Mouse (Mus musculus) stomach, embryonic 15.5 days (tissue): ENCODE measurements around the gene Slc25a19. TPM values are rescaled to one million over a fixed set of nuclear protein-coding genes. Genes with fewer than 3 reads are reported as not detected.

Experiments used
- ATAC-seq: fragments of 200-750 bp; cut with Nextera tagmentation; 2 replicates; pipeline ENCODE4 v1.8.0; 2017; ENCODE audit warnings: low read depth, moderate number of reproducible peaks, moderate TSS enrichment; ENCODE audit not compliant: insufficient read depth, low FRiP score
- H3K27ac ChIP-seq: fragments of 300-500 bp; sonication (generic); 2 replicates; pipeline ENCODE4 v1.5.1; 2015; ENCODE audit warnings: mild to moderate bottlenecking, inconsistent platforms
- H3K27me3 ChIP-seq: fragments of 300-500 bp; sonication (generic); replicated peaks from 2 replicates; pipeline ENCODE4 v1.6.1; 2015; ENCODE audit warnings: inconsistent platforms
- H3K36me3 ChIP-seq: fragments of 300-500 bp; sonication (generic); 2 replicates; pipeline ENCODE4 v1.6.1; 2015; ENCODE audit warnings: inconsistent platforms
- H3K4me1 ChIP-seq: fragments of 300-500 bp; sonication (generic); 2 replicates; pipeline ENCODE4 v1.6.1; 2015; ENCODE audit warnings: inconsistent platforms
- H3K4me2 ChIP-seq: fragments of 300-500 bp; sonication (generic); 2 replicates; pipeline ENCODE4 v1.6.1; 2015; ENCODE audit warnings: mild to moderate bottlenecking, inconsistent platforms
- H3K4me3 ChIP-seq: fragments of 300-500 bp; sonication (generic); replicated peaks from 2 replicates; pipeline ENCODE4 v1.5.1; 2015; ENCODE audit warnings: inconsistent platforms
- H3K9ac ChIP-seq: fragments of 300-500 bp; sonication (generic); 2 replicates; pipeline ENCODE4 v1.6.1; 2015; ENCODE audit warnings: inconsistent platforms
- H3K9me3 ChIP-seq: fragments of 300-500 bp; sonication (generic); 2 replicates; pipeline ENCODE4 v1.6.1; 2016; ENCODE audit warnings: inconsistent platforms
- WGBS: fragments of 180-500 bp; shearing (Covaris S2); methylation state at CpG from one replicate; pipeline ENCODE4 v1.1.7; 2015; 5-methylcytosine and 5-hydroxymethylcytosine counted together
- polyA plus RNA-seq: library from polyadenylated mRNA; unstranded; fragments of >200 nt; fragmentation: Nextera tagmentation; extraction: Ambion mirVana; gene quantifications from 2 replicates; pipeline ENCODE4 v1.2.1, GENCODE M21; 2015

Gene Slc25a19
- polyA plus RNA-seq, 1 experiment from 2014 or later: 21.5 TPM

- Histone ChIP-seq H3K9me3 (no peaks in the 10 kb centered on the region), H3K4me3 (no peak overlapping the region), H3K4me2 (no peak overlapping the region), H3K36me3 (peaks cover 5% of the 10 kb centered on the region; the same call in 1 of the 2 replicates), H3K27me3 (no peaks in the 10 kb centered on the region), H3K9ac (no peak overlapping the region), H3K4me1 (peaks cover 19% of the 10 kb centered on the region; the same call in 1 of the 2 replicates), H3K27ac (0 out of 2 replicates have a peak overlapping the region, but pooled peaks have one; percentile 27)
- WGBS: 78% methylated on average over 10 of the region's 10 CpGs
- no peak for ATAC-seq
Observed at GRCm38 (mm10) chr11:115614346-115615107, 13.6 kb downstream of the Slc25a19 start.

- Histone ChIP-seq H3K27me3 (no peaks in the 10 kb centered on the region), H3K36me3 (peaks cover 14% of the 10 kb centered on the region; the same call in 1 of the 2 replicates), H3K4me1 (peaks cover 19% of the 10 kb centered on the region; the same call in 1 of the 2 replicates), H3K27ac (peak overlapping the region; percentile 98), H3K4me2 (peak overlapping the region; percentile 91), H3K4me3 (peak overlapping the region; percentile 79), H3K9me3 (no peaks in the 10 kb centered on the region), H3K9ac (peak overlapping the region; percentile 81)
- WGBS: 0% methylated on average over 16 of the region's 16 CpGs
- no peak for ATAC-seq
Observed at GRCm38 (mm10) chr11:115613138-115613945, 14.8 kb downstream of the Slc25a19 start.

GRCm38 (mm10) chr11:115612410-115613137 lies 15.5 kb downstream of the Slc25a19 start, which contains the start of gene Mif4gd:
Gene Mif4gd (minus strand): TSS chr11:115612969.
- Histone ChIP-seq H3K4me1 (peaks cover 19% of the 10 kb centered on the region; the same call in 1 of the 2 replicates), H3K9ac (peak within 1 kb of the TSS; percentile 81), H3K4me2 (peak within 1 kb of the TSS; percentile 91), H3K27me3 (no peaks in the 10 kb centered on the region), H3K4me3 (peak within 1 kb of the TSS; percentile 79), H3K9me3 (no peaks in the 10 kb centered on the region), H3K36me3 (peaks cover 18% of the 10 kb centered on the region; the same call in 1 of the 2 replicates), H3K27ac (peak within 1 kb of the TSS; percentile 98)
- under 1% methylated on average over 68 of the region's 80 CpGs for WGBS
- ATAC-seq: peak; percentile 84

- peak overlapping the region; percentile 79 for H3K4me3 ChIP-seq
- peak overlapping the region; percentile 91 for H3K4me2 ChIP-seq
- H3K4me1 ChIP-seq: peaks cover 19% of the 10 kb centered on the region; the same call in 1 of the 2 replicates
- H3K36me3 ChIP-seq: peaks cover 18% of the 10 kb centered on the region
- H3K9ac ChIP-seq: peak overlapping the region; percentile 81
- ATAC-seq: peak; percentile 5
- no peaks in the 10 kb centered on the region for H3K27me3 ChIP-seq
- whole genome bisulfite sequencing: under 1% methylated on average over 13 of the region's 13 CpGs
- no peaks in the 10 kb centered on the region for H3K9me3 ChIP-seq
- peak overlapping the region; percentile 98 for H3K27ac ChIP-seq
Observed at GRCm38 (mm10) chr11:115612059-115612409, 16.1 kb downstream of the Slc25a19 start.

GRCm38 (mm10) chr11:115611173-115611572 lies 16.9 kb downstream of the Slc25a19 start:
- no peaks in the 10 kb centered on the region for H3K9me3 ChIP-seq
- H3K9ac ChIP-seq: no peak overlapping the region
- H3K27me3 ChIP-seq: no peaks in the 10 kb centered on the region
- H3K4me2 ChIP-seq: no peak overlapping the region
- peaks cover 26% of the 10 kb centered on the region for H3K36me3 ChIP-seq
- peaks cover 19% of the 10 kb centered on the region; the same call in 1 of the 2 replicates for H3K4me1 ChIP-seq
- no peak overlapping the region for H3K27ac ChIP-seq
- H3K4me3 ChIP-seq: 0 out of 2 replicates have a peak overlapping the region, but pooled peaks have one; percentile 79
- 67% methylated on average over 6 of the region's 6 CpGs for WGBS
- ATAC-seq: no peak

GRCm38 (mm10) chr11:115609576-115609975 lies 18.5 kb downstream of the Slc25a19 start:
- WGBS: 59% methylated on average over 3 of the region's 3 CpGs
- no peak for ATAC-seq
- peaks cover 32% of the 10 kb centered on the region for H3K36me3 ChIP-seq

GRCm38 (mm10) chr11:115608421-115609399 lies 19.4 kb downstream of the Slc25a19 start:
- Histone ChIP-seq H3K4me3 (no peak overlapping the region), H3K27ac (no peak overlapping the region), H3K9ac (no peak overlapping the region), H3K27me3 (no peaks in the 10 kb centered on the region), H3K4me1 (peaks cover 27% of the 10 kb centered on the region; the same call in 1 of the 2 replicates), H3K4me2 (no peak overlapping the region), H3K9me3 (no peaks in the 10 kb centered on the region), H3K36me3 (peaks cover 32% of the 10 kb centered on the region)
- WGBS: 76% methylated on average over 23 of the region's 23 CpGs
- no peak for ATAC-seq

More at GRCm38 (mm10) chr11:115609576-115609975, 18.5 kb downstream of the Slc25a19 start:
- H3K27ac ChIP-seq: no peak overlapping the region
- no peak overlapping the region for H3K4me3 ChIP-seq
- no peak overlapping the region for H3K4me2 ChIP-seq
- no peak overlapping the region for H3K9ac ChIP-seq
- H3K4me1 ChIP-seq: peaks cover 26% of the 10 kb centered on the region; the same call in 1 of the 2 replicates
- no peaks in the 10 kb centered on the region for H3K27me3 ChIP-seq
- H3K9me3 ChIP-seq: no peaks in the 10 kb centered on the region

GRCm38 (mm10) chr11:115606733-115607132 lies 21.4 kb downstream of the Slc25a19 start:
- WGBS: 93% methylated on average over 18 of the region's 18 CpGs
- Histone ChIP-seq H3K36me3 (peaks cover 32% of the 10 kb centered on the region), H3K27ac (no peak overlapping the region), H3K4me2 (no peak overlapping the region), H3K9me3 (no peaks in the 10 kb centered on the region), H3K9ac (no peak overlapping the region), H3K4me3 (no peak overlapping the region), H3K27me3 (no peaks in the 10 kb centered on the region), H3K4me1 (peaks cover 27% of the 10 kb centered on the region)
- ATAC-seq: no peak

GRCm38 (mm10) chr11:115604304-115604696 lies 23.8 kb downstream of the Slc25a19 start:
- peak; percentile 31 for ATAC-seq
- peaks cover 28% of the 10 kb centered on the region for H3K4me1 ChIP-seq
- peak overlapping the region; percentile 89 for H3K4me2 ChIP-seq
- H3K36me3 ChIP-seq: peaks cover 32% of the 10 kb centered on the region
- H3K9ac ChIP-seq: peak overlapping the region; percentile 96
- no peaks in the 10 kb centered on the region for H3K27me3 ChIP-seq
- under 1% methylated on average over 26 of the region's 26 CpGs for WGBS
- peak overlapping the region; percentile 95 for H3K27ac ChIP-seq
- peak overlapping the region; percentile 91 for H3K4me3 ChIP-seq
- H3K9me3 ChIP-seq: no peaks in the 10 kb centered on the region

- Histone ChIP-seq H3K36me3 (peaks cover 27% of the 10 kb centered on the region), H3K27ac (peak within 1 kb of the TSS; percentile 95), H3K9ac (peak within 1 kb of the TSS; percentile 96), H3K27me3 (no peaks in the 10 kb centered on the region), H3K4me3 (peak within 1 kb of the TSS; percentile 91), H3K9me3 (no peaks in the 10 kb centered on the region), H3K4me2 (peak within 1 kb of the TSS; percentile 89), H3K4me1 (peaks cover 28% of the 10 kb centered on the region)
- ATAC-seq: peak; percentile 96
- WGBS: under 1% methylated on average over 80 of the region's 93 CpGs
Observed at GRCm38 (mm10) chr11:115603476-115604303, 24.4 kb downstream of the Slc25a19 start, which contains the start of the genes Mrps7 and Gga3. Gene Mrps7 (plus strand): TSS chr11:115603925. Gene Gga3 (minus strand): TSS chr11:115604051.
